Mouse (Mus musculus): ENCODE measurements around the gene Krt222. TPM values are rescaled to one million over a fixed set of nuclear protein-coding genes. Genes with fewer than 3 reads are reported as not detected.
"Not testable (repeated sequence)": the region's sequence is repeated elsewhere in the genome, so short reads cannot be mapped to it uniquely, and the experiment has no call there.

Gene Krt222
- total and polyA plus RNA-seq, 3 experiments, result 0.05 TPM; not detected in 2

- DNase-seq (ENCODE audit: low spot score), result no peak
- H3K36me3 ChIP-seq (replicated peaks), result no peaks in the 10 kb centered on the region
Observed at GRCm38 (mm10) chr11:99249115-99249514, 5.2 kb upstream of the Krt222 start.

GRCm38 (mm10) chr11:99247916-99248315 is 4.0 kb upstream of the Krt222 start:
- DNase-seq (ENCODE audit: low spot score), result no peak
- ATAC-seq (ENCODE audit: extremely low read depth, insufficient number of reproducible peaks, low FRiP score, poor library complexity, severe bottlenecking), result no peak

More at GRCm38 (mm10) chr11:99249115-99249514, 5.2 kb upstream of the Krt222 start:
- Histone ChIP-seq H3K4me1 (ENCODE audit: insufficient read depth, low read depth, low read length) (no peaks in the 10 kb centered on the region), H3K4me3 (ENCODE audit: low read depth, low read length) (no peak overlapping the region), H3K27me3 (ENCODE audit: insufficient read depth, low read length) (peaks cover 7% of the 10 kb centered on the region), H3K9me3 (replicated peaks) (no peaks in the 10 kb centered on the region)
- TF ChIP-seq GATA2 (IDR thresholded peaks at IDR 0.05; ENCODE audit: borderline replicate concordance, low read depth, low read length), result no peak
- TF ChIP-seq TAL1 (conservative IDR thresholded peaks at IDR 0.05; ENCODE audit: low read depth, low read length), result no peak
- TF ChIP-seq GATA1 (IDR thresholded peaks at IDR 0.05; ENCODE audit: borderline replicate concordance, low read length), result no peak
- no peak for ATAC-seq (ENCODE audit: extremely low read depth, insufficient number of reproducible peaks, low FRiP score, poor library complexity, severe bottlenecking)

GRCm38 (mm10) chr11:99244519-99244918 is 634 bp upstream of the Krt222 start:
- H3K9me3 ChIP-seq (replicated peaks); H3K4me1 ChIP-seq (ENCODE audit: insufficient read depth, low read depth, low read length); H3K4me3 ChIP-seq (ENCODE audit: low read depth, low read length); ATAC-seq (ENCODE audit: extremely low read depth, insufficient number of reproducible peaks, low FRiP score, poor library complexity, severe bottlenecking); DNase-seq (ENCODE audit: low spot score); H3K36me3 ChIP-seq (replicated peaks): not testable (repeated sequence)
- H3K27me3 ChIP-seq (ENCODE audit: insufficient read depth, low read length), result peaks cover 14% of the 10 kb centered on the region

More at GRCm38 (mm10) chr11:99247916-99248315, 4.0 kb upstream of the Krt222 start:
- Histone ChIP-seq H3K4me3 (ENCODE audit: low read depth, low read length) (no peak overlapping the region), H3K27me3 (ENCODE audit: insufficient read depth, low read length) (peaks cover 13% of the 10 kb centered on the region), H3K9me3 (replicated peaks) (no peaks in the 10 kb centered on the region), H3K36me3 (replicated peaks) (no peaks in the 10 kb centered on the region), H3K4me1 (ENCODE audit: insufficient read depth, low read depth, low read length) (no peaks in the 10 kb centered on the region)
- no peak for TF ChIP-seq GATA2 (IDR thresholded peaks at IDR 0.05; ENCODE audit: borderline replicate concordance, low read depth, low read length)
- no peak for TF ChIP-seq TAL1 (conservative IDR thresholded peaks at IDR 0.05; ENCODE audit: low read depth, low read length)
- TF ChIP-seq CTCF (IDR thresholded peaks at IDR 0.05; ENCODE audit: low read depth, low read length), result no peak
- TF ChIP-seq POLR2AphosphoS5 (IDR thresholded peaks at IDR 0.05; ENCODE audit: insufficient replicate concordance, low read depth, low read length), result no peak
- TF ChIP-seq GATA1 (IDR thresholded peaks at IDR 0.05; ENCODE audit: borderline replicate concordance, low read length), result no peak

GRCm38 (mm10) chr11:99243200-99243819 is 575 bp downstream of the Krt222 start:
- H3K4me3 ChIP-seq (ENCODE audit: low read depth, low read length), result no peak overlapping the region
- no peak for DNase-seq (ENCODE audit: low spot score)

GRCm38 (mm10) chr11:99242056-99242455 is 1.8 kb downstream of the Krt222 start:
- Histone ChIP-seq H3K4me1 (ENCODE audit: insufficient read depth, low read depth, low read length) (peaks cover 3% of the 10 kb centered on the region; the same call in 1 of the 2 replicates), H3K36me3 (replicated peaks) (no peaks in the 10 kb centered on the region), H3K4me3 (ENCODE audit: low read depth, low read length) (no peak overlapping the region), H3K27me3 (ENCODE audit: insufficient read depth, low read length) (peaks cover 25% of the 10 kb centered on the region), H3K9me3 (replicated peaks) (no peaks in the 10 kb centered on the region)
- no peak for TF ChIP-seq CTCF (IDR thresholded peaks at IDR 0.05; ENCODE audit: low read depth, low read length)
- TF ChIP-seq TAL1 (conservative IDR thresholded peaks at IDR 0.05; ENCODE audit: low read depth, low read length), result no peak
- TF ChIP-seq GATA1 (IDR thresholded peaks at IDR 0.05; ENCODE audit: borderline replicate concordance, low read length), result no peak
- no peak for TF ChIP-seq GATA2 (IDR thresholded peaks at IDR 0.05; ENCODE audit: borderline replicate concordance, low read depth, low read length)
- no peak for TF ChIP-seq POLR2AphosphoS5 (IDR thresholded peaks at IDR 0.05; ENCODE audit: insufficient replicate concordance, low read depth, low read length)
- ATAC-seq (ENCODE audit: extremely low read depth, insufficient number of reproducible peaks, low FRiP score, poor library complexity, severe bottlenecking) (no peak), DNase-seq (ENCODE audit: low spot score) (no peak)

More at GRCm38 (mm10) chr11:99243200-99243819, 575 bp downstream of the Krt222 start:
- TF ChIP-seq TAL1 (conservative IDR thresholded peaks at IDR 0.05; ENCODE audit: low read depth, low read length), result no peak
- TF ChIP-seq GATA1 (IDR thresholded peaks at IDR 0.05; ENCODE audit: borderline replicate concordance, low read length), result no peak
- TF ChIP-seq CTCF (IDR thresholded peaks at IDR 0.05; ENCODE audit: low read depth, low read length), result no peak
- no peak for TF ChIP-seq POLR2AphosphoS5 (IDR thresholded peaks at IDR 0.05; ENCODE audit: insufficient replicate concordance, low read depth, low read length)
- no peak for TF ChIP-seq GATA2 (IDR thresholded peaks at IDR 0.05; ENCODE audit: borderline replicate concordance, low read depth, low read length)
- Histone ChIP-seq H3K9me3 (replicated peaks) (no peaks in the 10 kb centered on the region), H3K27me3 (ENCODE audit: insufficient read depth, low read length) (peaks cover 18% of the 10 kb centered on the region), H3K36me3 (replicated peaks) (no peaks in the 10 kb centered on the region), H3K4me1 (ENCODE audit: insufficient read depth, low read depth, low read length) (peaks cover 3% of the 10 kb centered on the region; the same call in 1 of the 2 replicates)
- ATAC-seq (ENCODE audit: extremely low read depth, insufficient number of reproducible peaks, low FRiP score, poor library complexity, severe bottlenecking), result no peak

GRCm38 (mm10) chr11:99238468-99238867 is 5.4 kb downstream of the Krt222 start:
- no peaks in the 10 kb centered on the region for H3K36me3 ChIP-seq (replicated peaks)
- no peak overlapping the region for H3K4me3 ChIP-seq (ENCODE audit: low read depth, low read length)
- DNase-seq (ENCODE audit: low spot score), result no peak
- H3K27me3 ChIP-seq (ENCODE audit: insufficient read depth, low read length), result peaks cover 18% of the 10 kb centered on the region
- no peaks in the 10 kb centered on the region for H3K9me3 ChIP-seq (replicated peaks)
- no peak for ATAC-seq (ENCODE audit: extremely low read depth, insufficient number of reproducible peaks, low FRiP score, poor library complexity, severe bottlenecking)
- no peak for TF ChIP-seq GATA2 (IDR thresholded peaks at IDR 0.05; ENCODE audit: borderline replicate concordance, low read depth, low read length)
- TF ChIP-seq CTCF (IDR thresholded peaks at IDR 0.05; ENCODE audit: low read depth, low read length), result no peak
- no peak for TF ChIP-seq GATA1 (IDR thresholded peaks at IDR 0.05; ENCODE audit: borderline replicate concordance, low read length)
- TF ChIP-seq TAL1 (conservative IDR thresholded peaks at IDR 0.05; ENCODE audit: low read depth, low read length), result no peak
- TF ChIP-seq POLR2AphosphoS5 (IDR thresholded peaks at IDR 0.05; ENCODE audit: insufficient replicate concordance, low read depth, low read length), result no peak
- peaks cover 3% of the 10 kb centered on the region; the same call in 1 of the 2 replicates for H3K4me1 ChIP-seq (ENCODE audit: insufficient read depth, low read depth, low read length)

Measured in G1E (cell line).